Mouse (Mus musculus): Measurements from ENCODE around the gene Map3k13.

GRCm38 (mm10) chr16:21965576-21965975 is 171.4 kb downstream of the Map3k13 start:
- TF ChIP-seq CTCF (IDR thresholded peaks at IDR 0.05; ENCODE audit: extremely low read depth, insufficient read depth, insufficient read length, insufficient replicate concordance) (no peak), POLR2A (IDR thresholded peaks at IDR 0.05; ENCODE audit: low read depth, low read length) (no peak)

All from spleen, adult 2 months (tissue).